Mouse (Mus musculus) lung, postnatal 0 days (tissue): ENCODE results near the gene Glrx.

ENCODE experiments used
- CTCF ChIP-seq: IDR thresholded peaks from 2 replicates; pipeline ENCODE4 v1.5.1; 2016; ENCODE audit warnings: antibody characterized with exemption, mild to moderate bottlenecking
- EP300 ChIP-seq: IDR thresholded peaks from 2 replicates; pipeline ENCODE4 v1.6.1; 2016; ENCODE audit warnings: antibody characterized with exemption, mild to moderate bottlenecking, control low read depth

- TF ChIP-seq EP300, result no peak; the same call in 1 of the 2 replicates
- TF ChIP-seq CTCF, result no peak
Measured at GRCm38 (mm10) chr13:75874608-75875376, 35.1 kb downstream of the Glrx start.
